Mouse (Mus musculus): ENCODE measurements around the gene Osgin1.

DNA sequence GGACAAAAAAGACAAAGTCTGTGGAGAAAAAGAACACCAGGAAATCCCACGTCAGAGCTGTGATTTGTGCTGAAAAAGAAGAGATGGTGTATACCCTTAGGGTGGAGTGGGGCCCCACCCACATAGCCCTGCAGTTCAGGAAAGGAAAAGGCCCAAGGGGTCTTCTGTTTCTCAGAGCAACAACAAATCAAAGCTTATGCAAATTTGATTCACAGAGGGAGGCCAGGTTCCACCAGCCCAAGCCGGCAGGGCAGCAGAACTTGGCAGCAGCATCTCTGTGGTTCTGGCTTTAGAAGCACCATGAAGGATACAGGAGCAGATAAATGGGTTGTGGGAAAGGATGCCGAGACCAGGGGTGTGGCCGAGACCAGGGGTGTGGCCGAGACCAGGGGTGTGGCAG, 44.8 kb downstream of the Osgin1 start:
- no peak for TF ChIP-seq CTCF (IDR thresholded peaks at IDR 0.05; ENCODE audit: low read depth, low read length)
- no peak for TF ChIP-seq POLR2AphosphoS5 (IDR thresholded peaks at IDR 0.05; ENCODE audit: insufficient replicate concordance, low read depth, low read length)
- no peak for TF ChIP-seq TAL1 (conservative IDR thresholded peaks at IDR 0.05; ENCODE audit: low read depth, low read length)
- no peak for TF ChIP-seq GATA1 (IDR thresholded peaks at IDR 0.05; ENCODE audit: borderline replicate concordance, low read length)
- TF ChIP-seq GATA2 (IDR thresholded peaks at IDR 0.05; ENCODE audit: borderline replicate concordance, low read depth, low read length), result no peak

Data from G1E (cell line).